13 mouse cellular contexts compared by ENCODE assay signal in the genomic region with DNA sequence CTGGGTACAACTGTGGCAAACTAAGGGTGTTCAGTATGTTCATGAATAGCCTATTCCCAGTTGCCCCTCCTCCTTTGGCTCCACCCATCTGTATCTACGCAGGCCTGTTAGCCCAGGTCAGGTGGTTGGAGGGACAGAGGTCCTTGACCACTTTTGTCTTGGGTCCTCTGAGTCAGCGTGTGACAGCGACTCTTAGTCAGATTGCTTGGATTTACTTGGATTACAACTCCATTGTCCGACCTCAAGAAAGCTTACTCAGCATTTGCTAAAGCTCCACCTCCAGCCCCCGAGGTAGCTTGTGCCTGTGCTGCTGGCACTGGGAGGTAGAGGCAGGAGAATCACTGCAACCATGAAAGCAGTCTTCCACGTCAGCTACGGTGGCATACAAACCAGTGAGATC. TPM values are rescaled to one million over a fixed set of nuclear protein-coding genes. Genes with fewer than 3 reads are reported as not detected.
DNase-seq lines count a peak whose midpoint lies in the region; ATAC-seq and TF ChIP-seq lines count a peak whose summit lies in the region.
"Had no signal": no experiment of that assay in that cellular context is flagged by ENCODE, and none has a peak within 500 bp of the region (broad histone marks: within the 10 kb centered on the region; RNA-seq: fewer than 3 reads in every experiment).

No protein-coding gene starts in this region.

- no peaks in the 10 kb centered on the region for H3K27me3 ChIP-seq in heart, embryonic 16.5 days (ENCODE audit: control insufficient read depth, insufficient read depth, low read length)
- H3K27me3 ChIP-seq in small intestine, adult 2 months (ENCODE audit: control insufficient read depth, insufficient read depth, low read length), result no peaks in the 10 kb centered on the region
- H3K27me3 ChIP-seq in heart, embryonic 10.5 days (ENCODE audit: insufficient read depth, poor library complexity, severe bottlenecking), result no peaks in the 10 kb centered on the region
- H3K27me3 ChIP-seq: embryonic facial prominence, embryonic 12.5 days; neural tube, embryonic 12.5 days had no signal

- peak overlapping the region; percentile 10; the same call in 1 of the 2 replicates for H3K4me2 ChIP-seq in heart, embryonic 16.5 days (ENCODE audit: low read depth, low read length)
- H3K4me2 ChIP-seq: embryonic facial prominence, embryonic 12.5 days; neural tube, embryonic 12.5 days had no signal

- H3K9me3 ChIP-seq in heart, embryonic 16.5 days (replicated peaks; ENCODE audit: control insufficient read depth, low read length), result no peaks in the 10 kb centered on the region
- H3K9me3 ChIP-seq in heart, embryonic 10.5 days, result no peaks in the 10 kb centered on the region
- H3K9me3 ChIP-seq: embryonic facial prominence, embryonic 12.5 days; neural tube, embryonic 12.5 days had no signal

- 42% methylated on average over 7 of the region's 7 CpGs for WGBS in heart, embryonic 16.5 days
- 15% methylated on average over 7 of the region's 7 CpGs for WGBS in small intestine, adult 2 months
- 44% methylated on average over 7 of the region's 7 CpGs for WGBS in heart, embryonic 10.5 days

- H3K9ac ChIP-seq in heart, embryonic 16.5 days (ENCODE audit: low read length), result no peak overlapping the region
- H3K9ac ChIP-seq: embryonic facial prominence, embryonic 12.5 days; neural tube, embryonic 12.5 days had no signal

- no peak for DNase-seq in heart, postnatal 10 days
- DNase-seq in adrenal gland, adult 8-10 months, result peak; percentile 81
- DNase-seq in kidney, postnatal 25 days, result peak; percentile 53 to 75
- no peak for DNase-seq in urinary bladder, postnatal 25 days (ENCODE audit: low spot score)
- no peak for DNase-seq in cerebellum, adult 8-10 months
- DNase-seq in heart, embryonic 10.5 days (ENCODE audit: low spot score), result no peak
- DNase-seq: heart, postnatal 14 days; layer of hippocampus, adult 9-11 months had no signal

- no peak for TF ChIP-seq CTCF in small intestine, adult 2 months (IDR thresholded peaks at IDR 0.05; ENCODE audit: extremely low read depth, insufficient read length, insufficient replicate concordance, low read depth, low read length)

- no peak for TF ChIP-seq POLR2A in small intestine, adult 2 months (IDR thresholded peaks at IDR 0.05; ENCODE audit: low read depth, low read length)

- no peaks in the 10 kb centered on the region for H3K36me3 ChIP-seq in heart, embryonic 16.5 days (ENCODE audit: control insufficient read depth, insufficient read depth)
- H3K36me3 ChIP-seq in small intestine, adult 2 months (ENCODE audit: control insufficient read depth, insufficient read depth, low read length), result no peaks in the 10 kb centered on the region
- no peaks in the 10 kb centered on the region for H3K36me3 ChIP-seq in heart, embryonic 10.5 days
- H3K36me3 ChIP-seq: embryonic facial prominence, embryonic 12.5 days; neural tube, embryonic 12.5 days had no signal

- no peak overlapping the region for H3K4me3 ChIP-seq in heart, embryonic 16.5 days (ENCODE audit: low read length)
- H3K4me3 ChIP-seq in small intestine, adult 2 months (ENCODE audit: low read depth, low read length), result peak overlapping the region; percentile 47
- no peak overlapping the region for H3K4me3 ChIP-seq in heart, embryonic 10.5 days
- H3K4me3 ChIP-seq: embryonic facial prominence, embryonic 12.5 days; neural tube, embryonic 12.5 days had no signal

- intact Hi-C loops in heart, postnatal 10 days (cut with DNase I), result no loop called here

- peaks cover 3% of the 10 kb centered on the region; the same call in 1 of the 2 replicates for H3K4me1 ChIP-seq in heart, embryonic 16.5 days (ENCODE audit: control insufficient read depth, insufficient read depth, low read length)
- peaks cover 3% of the 10 kb centered on the region; the same call in 1 of the 2 replicates for H3K4me1 ChIP-seq in small intestine, adult 2 months (ENCODE audit: control insufficient read depth, insufficient read depth, insufficient read length, low read length)
- H3K4me1 ChIP-seq in heart, embryonic 10.5 days, result peaks cover 34% of the 10 kb centered on the region
- H3K4me1 ChIP-seq: embryonic facial prominence, embryonic 12.5 days; neural tube, embryonic 12.5 days had no signal

- H3K27ac ChIP-seq in heart, embryonic 16.5 days (ENCODE audit: low read length), result no peak overlapping the region
- H3K27ac ChIP-seq in small intestine, adult 2 months (ENCODE audit: insufficient read depth, low read depth, low read length), result peak overlapping the region; percentile 76
- no peak overlapping the region for H3K27ac ChIP-seq in heart, embryonic 10.5 days
- H3K27ac ChIP-seq: embryonic facial prominence, embryonic 12.5 days; neural tube, embryonic 12.5 days had no signal

- ATAC-seq in heart, embryonic 16.5 days (replicated peaks; ENCODE audit: extremely low read depth, insufficient read depth, low FRiP score), result no peak

RNA-seq across cellular contexts. Expression of a gene that starts 5.8 kb away (rescaled TPM):
- polyA plus RNA-seq in heart, embryonic 16.5 days (2015; fragmentation: Nextera tagmentation; extraction: Ambion mirVana), result 6.6 and 7.6 TPM in 2 replicates
- 1 to 10 TPM in 1 of 2 experiments, under 1 TPM in 1; 0.67 to 1.4 TPM for total RNA-seq in heart, postnatal 10 days (2021)
- 1 to 10 TPM; 1.1 to 1.9 (median 1.6) TPM for total RNA-seq in adrenal gland, adult 8-10 months (2022)
- polyA plus RNA-seq in small intestine, adult 2 months (2012; rRNA removed), result 0.18 and 2.7 TPM in 2 replicates
- polyA plus RNA-seq in heart, embryonic 10.5 days (2016; fragmentation: Nextera tagmentation; extraction: Ambion mirVana), result 1.6 and 2.4 TPM in 2 replicates

RNA-seq across cellular contexts. Expression of a gene that starts 7.9 kb away (rescaled TPM):
- polyA plus RNA-seq in heart, embryonic 16.5 days (2015; fragmentation: Nextera tagmentation; extraction: Ambion mirVana), result 86.7 and 92.2 TPM in 2 replicates
- total RNA-seq in heart, postnatal 10 days (2021), result 10 to 100 TPM; 23.3 to 27.3 TPM
- 100 to 1,000 TPM in 2 of 4 experiments, 10 to 100 TPM in 2; 71.8 to 170 (median 96.4) TPM for total RNA-seq in adrenal gland, adult 8-10 months (2022)
- polyA plus RNA-seq in small intestine, adult 2 months (2012; rRNA removed), result 351 and 585 TPM in 2 replicates
- polyA plus RNA-seq in heart, embryonic 10.5 days (2016; fragmentation: Nextera tagmentation; extraction: Ambion mirVana), result 82.8 and 101 TPM in 2 replicates

RNA-seq across cellular contexts. Expression of a gene that starts 19.4 kb away (rescaled TPM):
- 136 and 140 TPM in 2 replicates for polyA plus RNA-seq in heart, embryonic 16.5 days (2015; fragmentation: Nextera tagmentation; extraction: Ambion mirVana)
- total RNA-seq in heart, postnatal 10 days (2021), result 100 to 1,000 TPM; 547 to 592 TPM
- total RNA-seq in adrenal gland, adult 8-10 months (2022), result 100 to 1,000 TPM; 594 to 678 (median 630) TPM
- 215 and 442 TPM in 2 replicates for polyA plus RNA-seq in small intestine, adult 2 months (2012; rRNA removed)
- 143 and 183 TPM in 2 replicates for polyA plus RNA-seq in heart, embryonic 10.5 days (2016; fragmentation: Nextera tagmentation; extraction: Ambion mirVana)

RNA-seq across cellular contexts. Expression of a gene that starts 45.0 kb away (rescaled TPM):
- polyA plus RNA-seq in heart, embryonic 16.5 days (2015; fragmentation: Nextera tagmentation; extraction: Ambion mirVana), result 5.0 and 5.5 TPM in 2 replicates
- total RNA-seq in heart, postnatal 10 days (2021), result 10 to 100 TPM; 57.7 to 68.4 TPM
- total RNA-seq in adrenal gland, adult 8-10 months (2022), result 10 to 100 TPM; 75.8 to 97.0 (median 91.9) TPM
- 7.0 and 13.8 TPM in 2 replicates for polyA plus RNA-seq in small intestine, adult 2 months (2012; rRNA removed)
- 5.7 and 7.6 TPM in 2 replicates for polyA plus RNA-seq in heart, embryonic 10.5 days (2016; fragmentation: Nextera tagmentation; extraction: Ambion mirVana)

RNA-seq across cellular contexts. Expression of a gene that starts 52.6 kb away (rescaled TPM):
- 4.1 TPM in 1 of 2 replicates, not detected in the other for polyA plus RNA-seq in heart, embryonic 16.5 days (2015; fragmentation: Nextera tagmentation; extraction: Ambion mirVana)
- total RNA-seq in heart, postnatal 10 days (2021), result 1 to 10 TPM in 1 of 2 experiments, not detected in 1; 3.6 TPM
- total RNA-seq in adrenal gland, adult 8-10 months (2022), result 1 to 10 TPM in 3 of 4 experiments, not detected in 1; 3.5 to 9.2 (median 8.3) TPM
- not detected in 2 replicates for polyA plus RNA-seq in small intestine, adult 2 months (2012; rRNA removed)
- polyA plus RNA-seq in heart, embryonic 10.5 days (2016; fragmentation: Nextera tagmentation; extraction: Ambion mirVana), result not detected in 2 replicates
- total RNA-seq: heart, postnatal 14 days had no signal
- polyA plus RNA-seq: embryonic facial prominence, embryonic 12.5 days; frontal cortex, adult 2 months; neural tube, embryonic 12.5 days had no signal

Comparison
In these comparisons a context has a peak if more than half of its experiments do, and no peak if none do; other contexts are left out.
1. DNase-seq: peak in adrenal gland, adult 8-10 months (single experiment) and kidney, postnatal 25 days (2 of 2); none in heart, postnatal 10 days (0 of 2), urinary bladder, postnatal 25 days (single experiment), cerebellum, adult 8-10 months (single experiment) and heart, embryonic 10.5 days (single experiment).